Mouse (Mus musculus): ENCODE results near the gene Fars2. TPM values are rescaled to one million over a fixed set of nuclear protein-coding genes. Genes with fewer than 3 reads are reported as not detected.
A peak's percentile ranks its signal among the peaks of the same experiment; 100 is the strongest.

The Fars2 gene
- polyA plus RNA-seq, 1 experiment: 28.4 TPM

GRCm38 (mm10) chr13:36088168-36088567 is 29.0 kb upstream of the Fars2 start:
- Histone ChIP-seq H3K4me3 (replicated peaks; ENCODE audit: insufficient read depth, low read depth, low read length) (no peak overlapping the region), H3K4me1 (ENCODE audit: control insufficient read depth, insufficient read depth, low read length) (no peaks in the 10 kb centered on the region), H3K27me3 (ENCODE audit: control insufficient read depth, insufficient read depth, low read length) (no peaks in the 10 kb centered on the region), H3K27ac (ENCODE audit: insufficient read depth, low read length) (no peak overlapping the region)
- whole genome bisulfite sequencing: 87% methylated on average over 4 of the region's 4 CpGs
- DNase-seq: no peak
- no peak for TF ChIP-seq CTCF (IDR thresholded peaks at IDR 0.05; ENCODE audit: borderline replicate concordance, insufficient read depth, low read depth, low read length)
- TF ChIP-seq POLR2A (IDR thresholded peaks at IDR 0.05; ENCODE audit: borderline replicate concordance, insufficient read depth, low read length): no peak

GRCm38 (mm10) chr13:36096684-36097383 is 20.4 kb upstream of the Fars2 start:
- TF ChIP-seq POLR2A (IDR thresholded peaks at IDR 0.05; ENCODE audit: borderline replicate concordance, insufficient read depth, low read length) (no peak), CTCF (IDR thresholded peaks at IDR 0.05; ENCODE audit: borderline replicate concordance, insufficient read depth, low read depth, low read length) (no peak)
- no peak overlapping the region for H3K4me3 ChIP-seq (replicated peaks; ENCODE audit: insufficient read depth, low read depth, low read length)
- no peaks in the 10 kb centered on the region for H3K4me1 ChIP-seq (ENCODE audit: control insufficient read depth, insufficient read depth, low read length)
- DNase-seq: no peak
- 94% methylated on average over 5 of the region's 5 CpGs for WGBS
- H3K27ac ChIP-seq (ENCODE audit: insufficient read depth, low read length): no peak overlapping the region
- no peaks in the 10 kb centered on the region for H3K27me3 ChIP-seq (ENCODE audit: control insufficient read depth, insufficient read depth, low read length)

GRCm38 (mm10) chr13:36105591-36105990 is 11.6 kb upstream of the Fars2 start:
- H3K27me3 ChIP-seq (ENCODE audit: control insufficient read depth, insufficient read depth, low read length): no peaks in the 10 kb centered on the region
- H3K4me3 ChIP-seq (replicated peaks; ENCODE audit: insufficient read depth, low read depth, low read length): no peak overlapping the region
- WGBS: 9% methylated on average over 6 of the region's 6 CpGs
- no peak overlapping the region for H3K27ac ChIP-seq (ENCODE audit: insufficient read depth, low read length)
- H3K4me1 ChIP-seq (ENCODE audit: control insufficient read depth, insufficient read depth, low read length): no peaks in the 10 kb centered on the region
- peak; percentile 61 to 77 for DNase-seq
- TF ChIP-seq POLR2A (IDR thresholded peaks at IDR 0.05; ENCODE audit: borderline replicate concordance, insufficient read depth, low read length) (no peak), CTCF (IDR thresholded peaks at IDR 0.05; ENCODE audit: borderline replicate concordance, insufficient read depth, low read depth, low read length) (no peak)

- Histone ChIP-seq H3K27me3 (ENCODE audit: control insufficient read depth, insufficient read depth, low read length) (no peaks in the 10 kb centered on the region), H3K27ac (ENCODE audit: insufficient read depth, low read length) (no peak overlapping the region), H3K4me1 (ENCODE audit: control insufficient read depth, insufficient read depth, low read length) (no peaks in the 10 kb centered on the region), H3K4me3 (replicated peaks; ENCODE audit: insufficient read depth, low read depth, low read length) (no peak overlapping the region)
- DNase-seq: no peak
- 98% methylated on average over 4 of the region's 4 CpGs for WGBS
- TF ChIP-seq POLR2A (IDR thresholded peaks at IDR 0.05; ENCODE audit: borderline replicate concordance, insufficient read depth, low read length): no peak
- no peak for TF ChIP-seq CTCF (IDR thresholded peaks at IDR 0.05; ENCODE audit: borderline replicate concordance, insufficient read depth, low read depth, low read length)
Observed at GRCm38 (mm10) chr13:36108528-36108927, 8.7 kb upstream of the Fars2 start.

GRCm38 (mm10) chr13:36111331-36111730 is 5.9 kb upstream of the Fars2 start:
- 97% methylated on average over 2 of the region's 2 CpGs for WGBS
- Histone ChIP-seq H3K4me1 (ENCODE audit: control insufficient read depth, insufficient read depth, low read length) (no peaks in the 10 kb centered on the region), H3K27ac (ENCODE audit: insufficient read depth, low read length) (no peak overlapping the region), H3K27me3 (ENCODE audit: control insufficient read depth, insufficient read depth, low read length) (no peaks in the 10 kb centered on the region), H3K4me3 (replicated peaks; ENCODE audit: insufficient read depth, low read depth, low read length) (no peak overlapping the region)
- no peak for TF ChIP-seq CTCF (IDR thresholded peaks at IDR 0.05; ENCODE audit: borderline replicate concordance, insufficient read depth, low read depth, low read length)
- no peak for TF ChIP-seq POLR2A (IDR thresholded peaks at IDR 0.05; ENCODE audit: borderline replicate concordance, insufficient read depth, low read length)
- no peak for DNase-seq

- Histone ChIP-seq H3K27ac (ENCODE audit: insufficient read depth, low read length) (no peak overlapping the region), H3K27me3 (ENCODE audit: control insufficient read depth, insufficient read depth, low read length) (no peaks in the 10 kb centered on the region), H3K4me1 (ENCODE audit: control insufficient read depth, insufficient read depth, low read length) (no peaks in the 10 kb centered on the region), H3K4me3 (replicated peaks; ENCODE audit: insufficient read depth, low read depth, low read length) (no peak overlapping the region)
- 83% methylated on average over 5 of the region's 5 CpGs for WGBS
- TF ChIP-seq CTCF (IDR thresholded peaks at IDR 0.05; ENCODE audit: borderline replicate concordance, insufficient read depth, low read depth, low read length): no peak
- TF ChIP-seq POLR2A (IDR thresholded peaks at IDR 0.05; ENCODE audit: borderline replicate concordance, insufficient read depth, low read length): no peak
- no peak for DNase-seq
Observed at GRCm38 (mm10) chr13:36113181-36113580, 4.0 kb upstream of the Fars2 start.

GRCm38 (mm10) chr13:36116520-36117142 is 581 bp upstream of the Fars2 start:
- WGBS: 6% methylated on average over 21 of the region's 21 CpGs
- TF ChIP-seq CTCF (IDR thresholded peaks at IDR 0.05; ENCODE audit: borderline replicate concordance, insufficient read depth, low read depth, low read length): no peak
- TF ChIP-seq POLR2A (IDR thresholded peaks at IDR 0.05; ENCODE audit: borderline replicate concordance, insufficient read depth, low read length): no peak
- no peaks in the 10 kb centered on the region for H3K4me1 ChIP-seq (ENCODE audit: control insufficient read depth, insufficient read depth, low read length)
- H3K27me3 ChIP-seq (ENCODE audit: control insufficient read depth, insufficient read depth, low read length): no peaks in the 10 kb centered on the region
- H3K27ac ChIP-seq (ENCODE audit: insufficient read depth, low read length): no peak overlapping the region
- DNase-seq: peak; percentile 54 to 58
- peak overlapping the region; percentile 93 for H3K4me3 ChIP-seq (replicated peaks; ENCODE audit: insufficient read depth, low read depth, low read length)

GRCm38 (mm10) chr13:36119684-36120083 is 2.5 kb downstream of the Fars2 start:
- H3K4me1 ChIP-seq (ENCODE audit: control insufficient read depth, insufficient read depth, low read length): no peaks in the 10 kb centered on the region
- 79% methylated on average over 4 of the region's 4 CpGs for WGBS
- TF ChIP-seq POLR2A (IDR thresholded peaks at IDR 0.05; ENCODE audit: borderline replicate concordance, insufficient read depth, low read length) (no peak), CTCF (IDR thresholded peaks at IDR 0.05; ENCODE audit: borderline replicate concordance, insufficient read depth, low read depth, low read length) (no peak)
- H3K27ac ChIP-seq (ENCODE audit: insufficient read depth, low read length): no peak overlapping the region
- no peaks in the 10 kb centered on the region for H3K27me3 ChIP-seq (ENCODE audit: control insufficient read depth, insufficient read depth, low read length)
- no peak for DNase-seq
- H3K4me3 ChIP-seq (replicated peaks; ENCODE audit: insufficient read depth, low read depth, low read length): no peak overlapping the region
